Mouse (Mus musculus) hindbrain, embryonic 13.5 days (tissue): ENCODE data around the gene Sox6. TPM values are rescaled to one million over a fixed set of nuclear protein-coding genes. Genes with fewer than 3 reads are reported as not detected.

Source experiments
- ATAC-seq: fragments of 200-750 bp; cut with Nextera tagmentation; 2 replicates; pipeline ENCODE4 v1.8.0; 2017; ENCODE audit warnings: moderate TSS enrichment; ENCODE audit not compliant: low FRiP score
- H3K27ac ChIP-seq: fragments of 300-500 bp; sonication (generic); 2 replicates; pipeline ENCODE4 v1.5.1; 2015; ENCODE audit warnings: inconsistent platforms, mild to moderate bottlenecking, moderate library complexity
- H3K27me3 ChIP-seq: fragments of 300-500 bp; sonication (generic); 2 replicates; pipeline ENCODE4 v1.6.1; 2015; ENCODE audit warnings: mild to moderate bottlenecking, inconsistent platforms
- H3K36me3 ChIP-seq: fragments of 300-500 bp; sonication (generic); 2 replicates; pipeline ENCODE4 v1.6.1; 2015; ENCODE audit warnings: mild to moderate bottlenecking, inconsistent platforms
- H3K4me1 ChIP-seq: fragments of 300-500 bp; sonication (generic); replicated peaks from 2 replicates; pipeline ENCODE4 v1.6.1; 2015; ENCODE audit warnings: inconsistent platforms
- H3K4me2 ChIP-seq: fragments of 300-500 bp; sonication (generic); 2 replicates; pipeline ENCODE4 v1.6.1; 2015; ENCODE audit warnings: inconsistent platforms, mild to moderate bottlenecking, moderate library complexity
- H3K4me3 ChIP-seq: fragments of 300-500 bp; sonication (generic); 2 replicates; pipeline ENCODE4 v1.5.1; 2015; ENCODE audit warnings: mild to moderate bottlenecking, inconsistent platforms
- H3K9ac ChIP-seq: fragments of 300-500 bp; sonication (generic); 2 replicates; pipeline ENCODE4 v1.6.1; 2015; ENCODE audit warnings: mild to moderate bottlenecking, inconsistent platforms
- H3K9me3 ChIP-seq: fragments of 300-500 bp; sonication (generic); 2 replicates; pipeline ENCODE4 v1.6.1; 2016; ENCODE audit warnings: inconsistent platforms
- WGBS: fragments of 180-500 bp; shearing (Covaris S2); methylation state at CpG from one replicate; pipeline ENCODE4 v1.1.7; 2015; 5-methylcytosine and 5-hydroxymethylcytosine counted together
- polyA plus RNA-seq: library from polyadenylated mRNA; unstranded; fragments of >200 nt; fragmentation: Nextera tagmentation; extraction: Ambion mirVana; gene quantifications from 2 replicates; pipeline ENCODE4 v1.2.1, GENCODE M21; 2015

The Sox6 gene
- polyA plus RNA-seq, 1 experiment from 2014 or later, result 42.1 TPM

DNA sequence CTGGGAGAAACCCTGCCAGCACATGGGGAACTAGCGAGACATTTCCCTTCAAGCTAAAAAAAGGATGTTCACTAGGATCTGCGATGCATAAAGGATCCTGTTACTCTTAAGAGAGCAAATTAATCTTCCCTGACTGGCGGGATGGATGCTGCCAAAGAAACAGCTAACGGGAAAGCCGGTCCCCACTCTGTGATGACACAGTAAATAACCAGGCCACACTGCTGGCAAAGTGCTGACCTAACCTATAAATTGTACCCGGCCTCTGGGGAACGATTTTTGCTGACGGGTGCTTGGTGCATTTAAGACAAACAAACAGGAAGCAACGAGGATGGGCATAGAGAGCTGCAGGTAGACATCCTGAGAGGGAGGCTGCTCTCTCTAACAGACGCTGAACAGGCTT, 526.8 kb downstream of the Sox6 start:
- no peaks in the 10 kb centered on the region for H3K9me3 ChIP-seq
- no peak for ATAC-seq
- 43% methylated on average over 10 of the region's 10 CpGs for WGBS
- no peak overlapping the region for H3K9ac ChIP-seq
- H3K27ac ChIP-seq, result peak overlapping the region; percentile 64; the same call in 1 of the 2 replicates
- no peak overlapping the region for H3K4me3 ChIP-seq
- H3K27me3 ChIP-seq, result 0 out of 2 replicates have a peak, but pooled peaks cover 9% of the 10 kb centered on the region
- H3K4me1 ChIP-seq, result peaks cover 24% of the 10 kb centered on the region
- no peak overlapping the region for H3K4me2 ChIP-seq
- H3K36me3 ChIP-seq, result no peaks in the 10 kb centered on the region

GRCm38 (mm10) chr7:115511091-115511490, 527.5 kb downstream of the Sox6 start:
- Histone ChIP-seq H3K4me2 (no peak overlapping the region), H3K27me3 (0 out of 2 replicates have a peak, but pooled peaks cover 9% of the 10 kb centered on the region), H3K27ac (no peak overlapping the region), H3K36me3 (no peaks in the 10 kb centered on the region), H3K4me3 (no peak overlapping the region), H3K9ac (no peak overlapping the region), H3K4me1 (peaks cover 24% of the 10 kb centered on the region), H3K9me3 (no peaks in the 10 kb centered on the region)
- 92% methylated on average over 5 of the region's 5 CpGs for WGBS
- ATAC-seq, result no peak

DNA sequence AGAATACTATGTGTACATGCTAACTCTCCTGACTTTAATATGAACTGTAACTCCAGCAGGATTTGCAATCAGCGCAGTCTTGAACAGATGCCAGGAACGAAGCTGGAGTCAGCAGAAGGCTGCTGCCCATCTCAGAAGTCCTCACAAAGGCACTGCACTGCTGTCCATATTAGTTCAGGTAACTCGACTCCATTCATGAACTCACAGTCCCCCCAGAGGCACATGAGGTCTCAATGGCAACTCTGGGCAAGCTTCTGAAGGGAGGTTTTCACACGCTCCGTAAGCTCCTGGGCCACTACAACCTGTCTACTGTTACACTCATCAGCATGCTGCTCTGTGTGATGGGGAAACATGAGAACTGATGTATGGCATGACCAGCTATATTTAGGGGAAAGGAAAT, 528.6 kb downstream of the Sox6 start:
- H3K4me3 ChIP-seq, result no peak overlapping the region
- H3K4me2 ChIP-seq, result no peak overlapping the region
- H3K4me1 ChIP-seq, result peaks cover 24% of the 10 kb centered on the region
- H3K36me3 ChIP-seq, result no peaks in the 10 kb centered on the region
- H3K9me3 ChIP-seq, result no peaks in the 10 kb centered on the region
- H3K9ac ChIP-seq, result no peak overlapping the region
- H3K27ac ChIP-seq, result no peak overlapping the region
- no peak for ATAC-seq
- WGBS, result 66% methylated on average over 5 of the region's 5 CpGs
- H3K27me3 ChIP-seq, result 0 out of 2 replicates have a peak, but pooled peaks cover 9% of the 10 kb centered on the region

- WGBS, result 86% methylated on average over 6 of the region's 6 CpGs
- Histone ChIP-seq H3K4me1 (peaks cover 18% of the 10 kb centered on the region), H3K9ac (no peak overlapping the region), H3K4me3 (no peak overlapping the region), H3K27ac (no peak overlapping the region), H3K4me2 (no peak overlapping the region), H3K9me3 (no peaks in the 10 kb centered on the region), H3K27me3 (0 out of 2 replicates have a peak, but pooled peaks cover 9% of the 10 kb centered on the region), H3K36me3 (no peaks in the 10 kb centered on the region)
- ATAC-seq, result no peak
Observed at GRCm38 (mm10) chr7:115506385-115506784, 532.2 kb downstream of the Sox6 start.

GRCm38 (mm10) chr7:115501497-115501896, 537.1 kb downstream of the Sox6 start:
- H3K27ac ChIP-seq, result no peak overlapping the region
- no peak for ATAC-seq
- WGBS, result 14% methylated on average over 3 of the region's 3 CpGs
- no peaks in the 10 kb centered on the region for H3K27me3 ChIP-seq
- H3K4me2 ChIP-seq, result no peak overlapping the region
- H3K36me3 ChIP-seq, result no peaks in the 10 kb centered on the region
- H3K4me3 ChIP-seq, result no peak overlapping the region
- no peak overlapping the region for H3K9ac ChIP-seq
- peaks cover 17% of the 10 kb centered on the region for H3K4me1 ChIP-seq
- no peaks in the 10 kb centered on the region for H3K9me3 ChIP-seq

GRCm38 (mm10) chr7:115500825-115501224, 537.8 kb downstream of the Sox6 start:
- H3K36me3 ChIP-seq, result no peaks in the 10 kb centered on the region
- no peak overlapping the region for H3K9ac ChIP-seq
- no peak for ATAC-seq
- H3K4me1 ChIP-seq, result peaks cover 17% of the 10 kb centered on the region
- H3K4me2 ChIP-seq, result no peak overlapping the region
- H3K4me3 ChIP-seq, result no peak overlapping the region
- H3K27ac ChIP-seq, result no peak overlapping the region
- no peaks in the 10 kb centered on the region for H3K9me3 ChIP-seq
- H3K27me3 ChIP-seq, result no peaks in the 10 kb centered on the region

DNA sequence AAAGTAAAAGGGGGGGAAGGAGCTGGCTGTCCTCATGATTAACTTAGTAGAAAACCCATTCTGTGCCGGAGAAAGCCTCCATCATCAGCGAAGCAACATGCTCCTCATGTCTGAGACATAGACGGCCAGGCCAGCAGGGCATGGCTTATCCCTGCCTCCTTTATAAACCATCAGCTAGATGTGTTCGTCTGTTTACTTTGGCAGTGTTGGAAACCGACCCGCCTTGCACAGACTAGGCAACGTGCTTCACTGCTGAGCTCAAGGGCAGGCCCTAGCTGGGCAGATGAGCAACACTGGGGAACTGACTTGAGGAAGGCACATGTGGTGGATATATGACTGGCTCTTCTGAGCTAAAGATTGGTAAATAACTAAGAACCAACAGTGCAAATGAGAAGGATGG, 538.4 kb downstream of the Sox6 start:
- H3K4me3 ChIP-seq, result no peak overlapping the region
- 60% methylated on average over 7 of the region's 7 CpGs for WGBS
- peaks cover 17% of the 10 kb centered on the region for H3K4me1 ChIP-seq
- ATAC-seq, result no peak
- no peaks in the 10 kb centered on the region for H3K36me3 ChIP-seq
- H3K27me3 ChIP-seq, result no peaks in the 10 kb centered on the region
- no peak overlapping the region for H3K4me2 ChIP-seq
- H3K9me3 ChIP-seq, result no peaks in the 10 kb centered on the region
- H3K27ac ChIP-seq, result no peak overlapping the region
- H3K9ac ChIP-seq, result no peak overlapping the region

DNA sequence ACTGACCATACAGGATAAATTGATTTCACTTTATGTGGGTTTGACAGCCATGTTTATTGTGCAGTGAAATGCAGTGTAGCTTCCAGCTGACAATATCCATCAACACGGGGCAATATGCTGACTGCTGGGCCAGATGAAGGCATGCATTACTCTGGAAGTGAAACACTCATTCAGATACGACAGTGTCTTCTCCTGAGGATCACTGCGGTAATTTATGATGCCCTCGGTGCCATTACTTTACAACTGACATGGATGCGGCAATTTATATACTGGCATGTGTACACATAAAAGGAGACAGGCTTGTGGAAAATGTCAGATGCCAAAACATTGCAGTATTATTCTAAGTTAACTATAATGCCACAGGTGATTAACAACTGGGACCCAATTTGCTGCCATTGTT, 546.9 kb downstream of the Sox6 start:
- Histone ChIP-seq H3K4me2 (no peak overlapping the region), H3K9me3 (no peaks in the 10 kb centered on the region), H3K27me3 (no peaks in the 10 kb centered on the region), H3K4me3 (no peak overlapping the region), H3K9ac (no peak overlapping the region), H3K4me1 (no peaks in the 10 kb centered on the region), H3K27ac (no peak overlapping the region), H3K36me3 (no peaks in the 10 kb centered on the region)
- ATAC-seq, result no peak
- WGBS, result 69% methylated on average over 5 of the region's 5 CpGs

DNA sequence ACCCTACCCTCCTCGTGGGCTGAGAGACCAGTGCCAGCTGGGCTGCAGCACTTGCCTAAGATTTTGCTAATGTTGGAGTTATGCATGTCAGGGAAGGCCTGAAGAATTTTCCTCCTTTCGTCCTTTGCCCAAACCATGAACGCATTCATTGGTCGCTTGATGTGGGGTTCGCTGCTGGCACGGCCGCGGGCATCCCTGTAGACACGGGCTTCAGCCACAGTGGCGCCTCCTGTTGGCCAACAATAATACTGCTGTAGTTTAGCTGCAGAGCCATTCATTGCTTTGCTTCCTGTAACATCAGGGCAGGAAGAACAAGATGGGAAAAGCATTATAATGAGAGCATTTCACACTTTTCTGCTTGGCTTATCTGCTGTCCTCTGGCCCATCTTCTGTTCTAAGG, 549.0 kb downstream of the Sox6 start:
- no peak overlapping the region for H3K9ac ChIP-seq
- no peak overlapping the region for H3K4me2 ChIP-seq
- H3K27ac ChIP-seq, result no peak overlapping the region
- H3K4me3 ChIP-seq, result no peak overlapping the region
- H3K36me3 ChIP-seq, result no peaks in the 10 kb centered on the region
- no peaks in the 10 kb centered on the region for H3K4me1 ChIP-seq
- no peak for ATAC-seq
- no peaks in the 10 kb centered on the region for H3K9me3 ChIP-seq
- WGBS, result 52% methylated on average over 10 of the region's 10 CpGs
- H3K27me3 ChIP-seq, result no peaks in the 10 kb centered on the region

DNA sequence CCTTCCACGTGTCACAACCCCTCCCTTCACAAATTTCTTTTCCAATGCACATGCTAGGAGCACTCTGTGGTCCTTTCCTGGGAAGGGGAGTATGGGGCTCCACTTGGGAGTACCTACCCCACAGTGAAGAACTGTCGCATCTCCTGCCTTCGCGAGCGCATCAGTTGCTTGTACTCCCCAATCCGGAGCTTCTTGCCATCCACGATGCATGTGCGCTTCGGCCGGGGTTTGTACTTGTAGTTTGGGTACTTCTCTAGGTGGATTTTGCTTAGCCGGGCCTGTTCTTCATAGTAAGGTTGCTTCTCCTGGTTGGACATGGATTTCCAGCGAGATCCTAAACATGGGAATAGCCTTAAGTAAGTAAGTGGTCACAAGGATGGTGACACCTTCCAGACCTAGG, 552.2 kb downstream of the Sox6 start:
- Histone ChIP-seq H3K4me2 (no peak overlapping the region), H3K4me1 (no peaks in the 10 kb centered on the region), H3K9me3 (no peaks in the 10 kb centered on the region), H3K9ac (no peak overlapping the region), H3K27me3 (no peaks in the 10 kb centered on the region), H3K27ac (no peak overlapping the region), H3K36me3 (no peaks in the 10 kb centered on the region), H3K4me3 (no peak overlapping the region)
- 94% methylated on average over 12 of the region's 12 CpGs for WGBS
- ATAC-seq, result no peak

DNA sequence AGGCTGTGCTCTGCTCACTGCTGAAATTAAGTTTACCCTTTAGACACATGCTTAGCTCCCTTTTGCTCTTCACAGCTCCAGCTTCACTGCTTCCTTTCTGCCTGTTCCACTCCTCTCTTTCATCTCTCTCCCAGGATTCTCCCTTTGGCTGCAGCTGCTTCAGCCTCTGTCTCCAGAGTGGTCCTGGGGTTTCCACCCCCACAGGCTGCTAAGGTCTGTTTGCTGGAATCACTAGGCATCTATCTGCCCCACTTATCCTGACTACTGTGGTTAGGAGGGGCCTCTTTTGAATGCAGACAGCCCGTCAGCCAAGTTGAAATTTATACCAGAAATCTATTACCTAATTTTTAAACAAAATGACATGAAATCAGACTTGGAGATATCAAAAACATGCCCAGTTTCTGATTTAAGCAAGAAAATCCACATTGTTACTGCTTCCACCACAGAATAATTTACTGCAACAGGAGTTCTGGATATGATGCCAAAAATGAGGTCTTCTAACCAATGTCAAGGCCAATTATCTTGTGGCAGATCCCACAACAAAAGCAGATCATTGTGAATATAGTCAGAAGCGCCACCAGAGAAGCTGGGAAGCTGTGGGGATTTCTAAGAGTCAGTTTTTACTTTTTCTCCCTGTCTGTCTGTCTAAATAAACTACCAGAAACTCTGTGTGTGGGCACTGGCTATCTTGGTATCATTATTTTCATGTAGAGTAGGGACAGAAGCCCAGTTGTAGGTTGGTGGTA, 552.8 kb downstream of the Sox6 start:
- Histone ChIP-seq H3K4me2 (no peak overlapping the region), H3K36me3 (no peaks in the 10 kb centered on the region), H3K9me3 (no peaks in the 10 kb centered on the region), H3K4me3 (no peak overlapping the region), H3K27me3 (no peaks in the 10 kb centered on the region), H3K4me1 (no peaks in the 10 kb centered on the region), H3K27ac (no peak overlapping the region), H3K9ac (no peak overlapping the region)
- 77% methylated on average over 2 of the region's 2 CpGs for WGBS
- no peak for ATAC-seq

- WGBS, result 64% methylated on average over 2 of the region's 2 CpGs
Observed at GRCm38 (mm10) chr7:115477763-115478162, 560.8 kb downstream of the Sox6 start.

More at GRCm38 (mm10) chr7:115477763-115478162, 560.8 kb downstream of the Sox6 start:
- Histone ChIP-seq H3K4me2 (no peak overlapping the region), H3K9ac (no peak overlapping the region), H3K9me3 (no peaks in the 10 kb centered on the region), H3K36me3 (no peaks in the 10 kb centered on the region), H3K4me1 (peaks cover 5% of the 10 kb centered on the region), H3K27me3 (no peaks in the 10 kb centered on the region), H3K27ac (no peak overlapping the region), H3K4me3 (no peak overlapping the region)
- no peak for ATAC-seq
